Mouse (Mus musculus) kidney, adult 2 months (tissue): ENCODE results near the gene Pom121l2.

Experiments used
- CTCF ChIP-seq: fragments of 200-500 bp; conservative IDR thresholded peaks from 2 replicates; pipeline ENCODE4 v1.5.1; 2011; ENCODE audit warnings: low read depth, mild to moderate bottlenecking, control low read depth, low read length, moderate library complexity, mixed read lengths; ENCODE audit not compliant: insufficient read depth, insufficient read length
- POLR2A ChIP-seq: fragments of 200-500 bp; IDR thresholded peaks from one replicate; pipeline ENCODE4 v1.6.1; 2011; ENCODE audit warnings: low read depth, low read length, control low read depth

GRCm38 (mm10) chr13:21935833-21936232 is 45.2 kb upstream of the Pom121l2 start:
- TF ChIP-seq POLR2A (no peak), CTCF (no peak)
